9 mouse cellular contexts compared by ENCODE assay signal in the genomic region with DNA sequence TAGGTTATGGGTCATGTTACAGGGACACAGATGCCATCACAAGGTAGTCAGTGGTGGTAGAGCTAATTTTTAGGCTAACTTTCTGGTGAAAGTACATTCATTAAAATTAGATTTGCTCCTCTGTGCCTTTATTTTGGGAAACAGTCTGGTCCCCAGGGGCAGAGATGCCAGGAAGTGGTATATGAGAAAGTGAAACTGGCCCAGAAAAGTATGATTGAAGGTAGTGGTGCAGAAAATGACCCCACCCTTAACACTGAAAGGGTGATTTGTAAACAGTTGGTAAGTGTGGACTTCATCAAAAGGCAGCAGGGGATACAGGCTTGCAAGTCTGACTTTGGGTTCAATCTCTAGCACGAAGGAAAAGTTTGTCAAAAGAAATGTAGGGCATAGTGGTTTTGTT. TPM values are rescaled to one million over a fixed set of nuclear protein-coding genes. Genes with fewer than 3 reads are reported as not detected.
DNase-seq lines count a peak whose midpoint lies in the region; ATAC-seq and TF ChIP-seq lines count a peak whose summit lies in the region.
"Had no signal": no experiment of that assay in that cellular context is flagged by ENCODE, and none has a peak within 500 bp of the region (broad histone marks: within the 10 kb centered on the region; RNA-seq: fewer than 3 reads in every experiment).

No protein-coding gene starts in this region.

- peak overlapping the region; percentile 75; the same call in 1 of the 2 replicates for H3K4me3 ChIP-seq in gastrocnemius, adult 2 months
- peak overlapping the region; percentile 56 for H3K4me3 ChIP-seq in embryonic facial prominence, embryonic 14.5 days (ENCODE audit: low read depth, low read length)
- H3K4me3 ChIP-seq in intestine, postnatal 0 days (ENCODE audit: low read depth, low read length) = peak overlapping the region; percentile 55

- H3K9ac ChIP-seq in embryonic facial prominence, embryonic 14.5 days (ENCODE audit: low read depth, low read length) = peak overlapping the region; percentile 81
- 0 out of 2 replicates have a peak overlapping the region, but pooled peaks have one; percentile 45 for H3K9ac ChIP-seq in intestine, postnatal 0 days (ENCODE audit: low read depth, low read length)

- no peak overlapping the region for H3K27ac ChIP-seq in gastrocnemius, adult 2 months
- H3K27ac ChIP-seq in embryonic facial prominence, embryonic 14.5 days (replicated peaks; ENCODE audit: low read depth, low read length) = peak overlapping the region; percentile 84; the same call in 1 of the 2 replicates
- no peak overlapping the region for H3K27ac ChIP-seq in intestine, postnatal 0 days (ENCODE audit: low read depth, low read length)

- TF ChIP-seq CTCF in gastrocnemius, adult 2 months (IDR thresholded peaks at IDR 0.05) = no peak
- no peak for TF ChIP-seq CTCF in intestine, postnatal 0 days (IDR thresholded peaks at IDR 0.05; ENCODE audit: low read depth)

- H3K4me1 ChIP-seq in embryonic facial prominence, embryonic 14.5 days (ENCODE audit: control insufficient read depth, insufficient read depth, low read length) = peaks cover 7% of the 10 kb centered on the region
- no peaks in the 10 kb centered on the region for H3K4me1 ChIP-seq in intestine, postnatal 0 days (replicated peaks; ENCODE audit: control insufficient read depth, insufficient read depth, low read length)

- 30% methylated on average over 1 of the region's 1 CpGs for WGBS in embryonic facial prominence, embryonic 14.5 days
- 58% methylated on average over 1 of the region's 1 CpGs for WGBS in intestine, postnatal 0 days

- ATAC-seq in embryonic facial prominence, embryonic 14.5 days (ENCODE audit: low read depth) = no peak
- no peak for ATAC-seq in intestine, postnatal 0 days
- ATAC-seq in monocyte, adult 5-6 weeks (replicated peaks; ENCODE audit: insufficient number of reproducible peaks, low FRiP score, low TSS enrichment, poor library complexity, severe bottlenecking) = peak; percentile 54

- intact Hi-C loops in gastrocnemius, adult 2 months (cut with DNase I) = no loop called here

- DNase-seq in gastrocnemius, adult 2 months = no peak
- DNase-seq in gastrocnemius, postnatal 10 days = no peak
- peak; percentile 9 for DNase-seq in embryonic facial prominence, embryonic 14.5 days (ENCODE audit: low spot score)
- DNase-seq in cerebellum, postnatal 36 days = no peak
- no peak for DNase-seq in left cerebral cortex, adult 18-20 months (ENCODE audit: low spot score in 2 of 2)
- DNase-seq in ovary, postnatal 10 days (ENCODE audit: low spot score) = no peak

- peaks cover 20% of the 10 kb centered on the region for H3K36me3 ChIP-seq in embryonic facial prominence, embryonic 14.5 days (ENCODE audit: control insufficient read depth, insufficient read depth, low read length)
- H3K36me3 ChIP-seq in intestine, postnatal 0 days (ENCODE audit: control insufficient read depth, insufficient read depth) = no peaks in the 10 kb centered on the region

- H3K9me3 ChIP-seq in embryonic facial prominence, embryonic 14.5 days (ENCODE audit: control insufficient read depth, low read length) = 0 out of 2 replicates have a peak, but pooled peaks cover 5% of the 10 kb centered on the region
- H3K9me3 ChIP-seq in intestine, postnatal 0 days (ENCODE audit: control insufficient read depth) = no peaks in the 10 kb centered on the region

- no peaks in the 10 kb centered on the region for H3K27me3 ChIP-seq in embryonic facial prominence, embryonic 14.5 days (replicated peaks; ENCODE audit: control insufficient read depth, insufficient read depth, low read length)
- H3K27me3 ChIP-seq in intestine, postnatal 0 days (replicated peaks; ENCODE audit: control insufficient read depth, insufficient read depth, low read length) = no peaks in the 10 kb centered on the region

- peak overlapping the region; percentile 72 for H3K4me2 ChIP-seq in embryonic facial prominence, embryonic 14.5 days (ENCODE audit: low read depth, low read length)
- peak overlapping the region; percentile 78 for H3K4me2 ChIP-seq in intestine, postnatal 0 days (replicated peaks; ENCODE audit: low read depth)

RNA-seq across cellular contexts. Expression of a gene that starts 1.7 kb away (rescaled TPM):
- under 1 TPM; 0.08 TPM for total RNA-seq in gastrocnemius, adult 2 months (2021)
- total RNA-seq in gastrocnemius, postnatal 10 days (2021) = 1 to 10 TPM; 3.0 to 3.4 TPM
- polyA plus RNA-seq in embryonic facial prominence, embryonic 14.5 days (2014; fragmentation: Nextera tagmentation; extraction: Ambion mirVana) = 17.5 and 19.8 TPM in 2 replicates
- 2.8 and 3.3 TPM in 2 replicates for polyA plus RNA-seq in intestine, postnatal 0 days (2015; fragmentation: Nextera tagmentation; extraction: Ambion mirVana)
- 28.4 to 35.3 TPM (median 33.8 TPM) in 3 replicates for total RNA-seq in monocyte, adult 5-6 weeks (2017)
- under 1 TPM; 0.44 to 0.75 TPM for total RNA-seq in left cerebral cortex, adult 18-20 months (2021)

RNA-seq across cellular contexts. Expression of a gene that starts 55.5 kb away (rescaled TPM):
- total RNA-seq in gastrocnemius, adult 2 months (2021) = not detected
- under 1 TPM in 1 of 2 experiments, not detected in 1; 0.09 TPM for total RNA-seq in gastrocnemius, postnatal 10 days (2021)
- polyA plus RNA-seq in embryonic facial prominence, embryonic 14.5 days (2014; fragmentation: Nextera tagmentation; extraction: Ambion mirVana) = 0.08 TPM in 1 of 2 replicates, not detected in the other
- polyA plus RNA-seq in intestine, postnatal 0 days (2015; fragmentation: Nextera tagmentation; extraction: Ambion mirVana) = not detected in 2 replicates
- 0.19 to 0.67 TPM (median 0.53 TPM) in 3 replicates for total RNA-seq in monocyte, adult 5-6 weeks (2017)
- total RNA-seq in left cerebral cortex, adult 18-20 months (2021) = under 1 TPM; 0.12 to 0.14 TPM
- polyA plus RNA-seq: C2C12 had no signal
